Mouse (Mus musculus): ENCODE measurements around the gene 2410004P03Rik. TPM values are rescaled to one million over a fixed set of nuclear protein-coding genes. Genes with fewer than 3 reads are reported as not detected.
A peak's percentile ranks its signal among the peaks of the same experiment; 100 is the strongest.

Gene 2410004P03Rik
- polyA plus RNA-seq, 1 experiment: 0.04 TPM

DNA sequence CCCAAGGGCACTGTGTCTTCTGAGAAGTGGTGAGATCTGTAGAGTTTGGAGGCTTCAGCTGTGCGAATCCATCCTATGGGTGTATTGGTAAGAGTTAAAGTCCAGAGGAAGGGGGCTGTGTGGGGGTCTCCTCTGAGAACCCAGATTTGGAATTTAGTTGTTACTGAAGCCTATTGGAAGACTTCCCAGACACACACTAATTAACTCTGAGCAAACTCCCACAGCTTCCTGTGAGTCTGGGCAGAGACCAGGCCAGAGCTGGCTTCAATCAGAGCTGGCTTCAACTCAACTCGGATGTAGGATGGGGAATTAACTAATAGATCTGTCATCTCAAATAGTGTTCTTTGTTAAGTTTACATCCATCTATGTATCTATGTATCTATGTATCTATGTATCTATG, 4.2 kb upstream of the 2410004P03Rik start:
- no peaks in the 10 kb centered on the region for H3K36me3 ChIP-seq (ENCODE audit: control insufficient read depth, insufficient read depth)
- no peaks in the 10 kb centered on the region for H3K79me2 ChIP-seq (ENCODE audit: control insufficient read depth, insufficient read depth)
- H3ac ChIP-seq (ENCODE audit: control insufficient read depth, insufficient read length): no peak overlapping the region
- TF ChIP-seq USF1 (IDR thresholded peaks at IDR 0.05; ENCODE audit: low read depth) (no peak), MYOG (IDR thresholded peaks at IDR 0.05; ENCODE audit: control insufficient read depth in 1 of 3, insufficient read depth in 1 of 3, insufficient read length in 2 of 3, low read depth in 2 of 3) (no peak), POLR2AphosphoS2 (IDR thresholded peaks at IDR 0.05; ENCODE audit: insufficient read length, low read depth) (no peak), CEBPB (IDR thresholded peaks at IDR 0.05; ENCODE audit: insufficient read depth, poor library complexity, severe bottlenecking) (no peak), SRF (IDR thresholded peaks at IDR 0.05; ENCODE audit: control insufficient read depth, insufficient read length, low read depth) (no peak), MAX (IDR thresholded peaks at IDR 0.05; ENCODE audit: low read depth) (no peak), MYOD1 (IDR thresholded peaks at IDR 0.05; ENCODE audit: control insufficient read depth in 1 of 3, insufficient read length in 2 of 3, low read depth in 2 of 3) (no peak), REST (IDR thresholded peaks at IDR 0.05; ENCODE audit: insufficient read depth, insufficient read length) (no peak), POLR2A (IDR thresholded peaks at IDR 0.05; ENCODE audit: insufficient read length, low read depth) (no peak), E2F4 (IDR thresholded peaks at IDR 0.05; ENCODE audit: insufficient read depth) (no peak), TCF3 (IDR thresholded peaks at IDR 0.05; ENCODE audit: insufficient read length, low read depth) (no peak), TCF12 (IDR thresholded peaks at IDR 0.05; ENCODE audit: insufficient read depth, poor library complexity, severe bottlenecking) (no peak)
- no peak overlapping the region for H3K4me3 ChIP-seq
- H3K4me2 ChIP-seq (ENCODE audit: low read depth): no peak overlapping the region
- no peaks in the 10 kb centered on the region for H3K27me3 ChIP-seq (ENCODE audit: control insufficient read depth, insufficient read depth, insufficient read length)

DNA sequence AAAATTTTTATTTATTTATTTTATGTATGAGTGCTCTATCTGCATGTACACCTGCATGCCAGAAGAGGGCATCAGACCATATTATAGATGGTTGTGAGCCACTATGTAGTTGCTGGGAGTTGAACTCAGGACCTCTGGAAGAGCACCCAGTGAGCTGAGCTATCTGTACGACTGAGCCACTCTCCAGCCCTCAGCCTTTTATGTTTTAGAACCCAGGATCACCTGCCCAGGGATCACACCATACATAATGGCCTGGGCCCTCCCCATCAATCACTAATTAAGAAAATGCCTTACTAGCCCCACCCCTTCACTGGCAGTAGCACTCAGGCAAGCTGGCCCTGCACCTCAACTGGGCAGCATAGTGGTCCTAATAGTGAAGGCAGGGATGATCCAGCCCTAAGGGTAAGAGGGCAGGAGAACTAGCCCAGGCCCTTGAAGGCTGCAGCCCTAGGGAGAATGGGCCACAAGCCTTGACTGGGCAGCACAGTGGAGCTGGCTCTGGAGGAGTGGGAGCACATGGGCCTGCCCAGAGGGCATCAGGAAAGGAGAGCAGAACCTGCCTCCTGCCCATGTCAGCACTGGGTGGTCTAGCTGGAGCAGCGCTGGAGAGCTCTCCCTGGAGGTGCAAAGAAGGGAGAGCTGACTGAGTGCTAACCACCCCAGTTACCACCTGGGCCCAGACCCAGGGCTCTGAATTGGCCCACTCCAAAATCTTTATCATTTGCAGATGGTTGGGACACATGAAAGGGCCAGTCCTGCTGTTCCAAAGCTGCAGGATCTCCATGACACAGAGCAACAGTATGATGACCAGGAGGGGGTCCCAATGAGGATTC, 756 bp upstream of the 2410004P03Rik start:
- H3K27me3 ChIP-seq (ENCODE audit: control insufficient read depth, insufficient read depth, insufficient read length): no peaks in the 10 kb centered on the region
- TF ChIP-seq MYOG (IDR thresholded peaks at IDR 0.05; ENCODE audit: control insufficient read depth in 1 of 3, insufficient read depth in 1 of 3, insufficient read length in 2 of 3, low read depth in 2 of 3) (no peak), E2F4 (IDR thresholded peaks at IDR 0.05; ENCODE audit: insufficient read depth) (no peak), CEBPB (IDR thresholded peaks at IDR 0.05; ENCODE audit: insufficient read depth, poor library complexity, severe bottlenecking) (no peak), POLR2A (IDR thresholded peaks at IDR 0.05; ENCODE audit: insufficient read length, low read depth) (no peak), MYOD1 (IDR thresholded peaks at IDR 0.05; ENCODE audit: control insufficient read depth in 1 of 3, insufficient read length in 2 of 3, low read depth in 2 of 3) (no peak), TCF12 (IDR thresholded peaks at IDR 0.05; ENCODE audit: insufficient read depth, poor library complexity, severe bottlenecking) (no peak), SRF (IDR thresholded peaks at IDR 0.05; ENCODE audit: control insufficient read depth, insufficient read length, low read depth) (no peak), REST (IDR thresholded peaks at IDR 0.05; ENCODE audit: insufficient read depth, insufficient read length) (no peak), POLR2AphosphoS2 (IDR thresholded peaks at IDR 0.05; ENCODE audit: insufficient read length, low read depth) (no peak), USF1 (IDR thresholded peaks at IDR 0.05; ENCODE audit: low read depth) (no peak), TCF3 (IDR thresholded peaks at IDR 0.05; ENCODE audit: insufficient read length, low read depth) (no peak), MAX (IDR thresholded peaks at IDR 0.05; ENCODE audit: low read depth) (no peak)
- no peak overlapping the region for H3K4me2 ChIP-seq (ENCODE audit: low read depth)

DNA sequence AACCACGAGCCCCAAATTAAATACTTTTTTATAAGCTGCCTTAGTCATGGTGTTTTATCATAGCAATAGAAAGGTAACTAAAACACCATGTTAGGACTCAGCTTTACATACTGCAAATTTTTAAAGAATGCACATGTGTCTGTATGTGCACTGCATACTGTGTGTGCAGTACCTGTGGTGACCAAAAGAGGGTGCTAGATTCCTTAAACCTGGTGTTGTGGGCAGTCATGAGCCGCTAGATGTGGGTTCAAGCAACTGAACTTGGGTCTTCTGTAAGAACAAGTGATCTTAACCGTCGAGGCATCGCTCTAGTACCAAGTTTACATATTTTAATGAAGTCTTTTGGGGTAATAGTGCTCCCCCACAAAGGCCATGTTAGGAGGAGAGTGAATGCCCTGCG, 2.1 kb downstream of the 2410004P03Rik start:
- TF ChIP-seq TCF3 (IDR thresholded peaks at IDR 0.05; ENCODE audit: insufficient read length, low read depth): no peak
- no peak for TF ChIP-seq SRF (IDR thresholded peaks at IDR 0.05; ENCODE audit: control insufficient read depth, insufficient read length, low read depth)
- no peak for TF ChIP-seq MYOG (IDR thresholded peaks at IDR 0.05; ENCODE audit: control insufficient read depth in 1 of 3, insufficient read depth in 1 of 3, insufficient read length in 2 of 3, low read depth in 2 of 3)
- H3K4me2 ChIP-seq (ENCODE audit: low read depth): no peak overlapping the region
- H3K79me2 ChIP-seq (ENCODE audit: control insufficient read depth, insufficient read depth): no peaks in the 10 kb centered on the region
- H3ac ChIP-seq (ENCODE audit: control insufficient read depth, insufficient read length): no peak overlapping the region
- H3K27me3 ChIP-seq (ENCODE audit: control insufficient read depth, insufficient read depth, insufficient read length): no peaks in the 10 kb centered on the region
- no peak overlapping the region for H3K4me3 ChIP-seq
- no peaks in the 10 kb centered on the region for H3K36me3 ChIP-seq (ENCODE audit: control insufficient read depth, insufficient read depth)

More for the DNA sequence above, 756 bp upstream of the 2410004P03Rik start:
- Histone ChIP-seq H3ac (ENCODE audit: control insufficient read depth, insufficient read length) (no peak overlapping the region), H3K4me3 (no peak overlapping the region), H3K36me3 (ENCODE audit: control insufficient read depth, insufficient read depth) (no peaks in the 10 kb centered on the region), H3K79me2 (ENCODE audit: control insufficient read depth, insufficient read depth) (no peaks in the 10 kb centered on the region)

DNA sequence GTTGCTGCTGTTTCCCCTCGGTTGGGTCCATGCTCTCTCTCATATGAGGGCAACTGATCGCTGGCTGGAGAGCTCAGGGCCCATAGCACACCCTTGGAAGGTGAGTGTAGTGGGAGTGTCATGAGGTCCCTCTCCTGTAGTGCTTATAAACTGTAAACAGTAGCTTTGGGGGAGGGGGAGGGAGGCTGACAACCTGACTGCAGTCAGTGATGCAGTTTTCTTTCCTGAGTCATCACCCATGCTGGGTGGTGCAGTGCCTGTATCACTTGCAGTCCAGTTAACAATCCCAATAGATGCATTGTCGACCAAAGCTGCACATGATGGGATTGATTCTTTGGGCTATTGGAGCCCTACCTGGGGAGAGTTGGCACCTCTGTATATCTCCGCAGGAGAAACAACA, 10.3 kb downstream of the 2410004P03Rik start:
- H3K4me3 ChIP-seq: peak overlapping the region; percentile 52
- peak overlapping the region; percentile 82 for H3K4me2 ChIP-seq (ENCODE audit: low read depth)
- H3ac ChIP-seq (ENCODE audit: control insufficient read depth, insufficient read length): no peak overlapping the region
- H3K79me2 ChIP-seq (ENCODE audit: control insufficient read depth, insufficient read depth): no peaks in the 10 kb centered on the region
- TF ChIP-seq POLR2A (IDR thresholded peaks at IDR 0.05; ENCODE audit: insufficient read length, low read depth): no peak
- TF ChIP-seq USF1 (IDR thresholded peaks at IDR 0.05; ENCODE audit: low read depth): no peak
- no peak for TF ChIP-seq SRF (IDR thresholded peaks at IDR 0.05; ENCODE audit: control insufficient read depth, insufficient read length, low read depth)
- no peak for TF ChIP-seq CEBPB (IDR thresholded peaks at IDR 0.05; ENCODE audit: insufficient read depth, poor library complexity, severe bottlenecking)
- no peak for TF ChIP-seq REST (IDR thresholded peaks at IDR 0.05; ENCODE audit: insufficient read depth, insufficient read length)
- TF ChIP-seq MYOG (IDR thresholded peaks at IDR 0.05; ENCODE audit: control insufficient read depth in 1 of 3, insufficient read depth in 1 of 3, insufficient read length in 2 of 3, low read depth in 2 of 3): no peak
- no peak for TF ChIP-seq TCF12 (IDR thresholded peaks at IDR 0.05; ENCODE audit: insufficient read depth, poor library complexity, severe bottlenecking)
- TF ChIP-seq MYOD1 (IDR thresholded peaks at IDR 0.05; ENCODE audit: control insufficient read depth in 1 of 3, insufficient read length in 2 of 3, low read depth in 2 of 3): no peak
- H3K27me3 ChIP-seq (ENCODE audit: control insufficient read depth, insufficient read depth, insufficient read length): no peaks in the 10 kb centered on the region
- no peaks in the 10 kb centered on the region for H3K36me3 ChIP-seq (ENCODE audit: control insufficient read depth, insufficient read depth)
